Mouse (Mus musculus) limb, embryonic 14.5 days (tissue): ENCODE results near the gene Cacnb4. TPM values are rescaled to one million over a fixed set of nuclear protein-coding genes. Genes with fewer than 3 reads are reported as not detected.

Experiments used
- ATAC-seq: fragments of 200-750 bp; cut with Nextera tagmentation; 2 replicates; pipeline ENCODE4 v1.8.0; 2017; ENCODE audit warnings: low read depth, moderate number of reproducible peaks, moderate TSS enrichment; ENCODE audit not compliant: low FRiP score
- DNase-seq: peaks from one replicate; pipeline ENCODE4 v3.0.0-alpha.2; 2015; ENCODE audit warnings: low spot score
- H3K27ac ChIP-seq: fragments of 300-500 bp; sonication (generic); replicated peaks from 2 replicates; pipeline ENCODE4 v1.5.1; 2014; ENCODE audit warnings: low read depth, mild to moderate bottlenecking, low read length, moderate library complexity, mixed read lengths
- H3K27me3 ChIP-seq: fragments of 300-500 bp; sonication (generic); 2 replicates; pipeline ENCODE4 v1.6.1; 2014; ENCODE audit warnings: low read length, mixed read lengths; ENCODE audit not compliant: control insufficient read depth, insufficient read depth
- H3K36me3 ChIP-seq: fragments of 300-500 bp; sonication (generic); 2 replicates; pipeline ENCODE4 v1.6.1; 2014; ENCODE audit warnings: mild to moderate bottlenecking, low read length, moderate library complexity, mixed read lengths; ENCODE audit not compliant: control insufficient read depth, insufficient read depth
- H3K4me1 ChIP-seq: fragments of 300-500 bp; sonication (generic); 2 replicates; pipeline ENCODE4 v1.6.1; 2014; ENCODE audit warnings: antibody characterized with exemption, low read length, mixed read lengths; ENCODE audit not compliant: control insufficient read depth, insufficient read depth
- H3K4me2 ChIP-seq: fragments of 300-500 bp; sonication (generic); replicated peaks from 2 replicates; pipeline ENCODE4 v1.6.1; 2014; ENCODE audit warnings: low read depth, mild to moderate bottlenecking, low read length, moderate library complexity; ENCODE audit not compliant: severe bottlenecking
- H3K4me3 ChIP-seq: fragments of 300-500 bp; sonication (generic); replicated peaks from 2 replicates; pipeline ENCODE4 v1.5.1; 2014; ENCODE audit warnings: low read length
- H3K9ac ChIP-seq: fragments of 300-500 bp; sonication (generic); 2 replicates; pipeline ENCODE4 v1.6.1; 2014; ENCODE audit warnings: mild to moderate bottlenecking, low read depth, low read length, moderate library complexity; ENCODE audit not compliant: severe bottlenecking
- H3K9me3 ChIP-seq: fragments of 300-500 bp; sonication (generic); 2 replicates; pipeline ENCODE4 v1.6.1; 2016; ENCODE audit warnings: low read length; ENCODE audit not compliant: control insufficient read depth
- POLR2A ChIP-seq: fragments of 200-500 bp; IDR thresholded peaks from 2 replicates; pipeline ENCODE4 v1.8.0; 2012; ENCODE audit warnings: inconsistent platforms, mild to moderate bottlenecking, moderate library complexity, borderline replicate concordance; ENCODE audit not compliant: insufficient read depth, insufficient read length; ENCODE audit errors: extremely low read depth
- WGBS: fragments of 180-500 bp; shearing (Covaris S2); extraction: QIAGEN DNeasy Blood & Tissue Kit; methylation state at CpG from one replicate; pipeline ENCODE4 v1.1.7; 2014; 5-methylcytosine and 5-hydroxymethylcytosine counted together
- polyA plus RNA-seq, 2 experiments: library from polyadenylated mRNA; depleted of rRNA in 1 of 2; stranded (reverse) in 1 of 2; unstranded in 1 of 2; fragments of >200 nt; fragmentation: Nextera tagmentation in 1 of 2; extraction: Ambion mirVana in 1 of 2; gene quantifications; 2 replicates each; pipeline versions ENCODE4 v1.2.1 to v1.2.3; 2012 to 2014

The Cacnb4 gene
- polyA plus RNA-seq, 2 experiments: 0.81 to 0.91 TPM

GRCm38 (mm10) chr2:52499101-52499537, 177.5 kb downstream of the Cacnb4 start:
- Histone ChIP-seq H3K4me2 (no peak overlapping the region), H3K9me3 (no peaks in the 10 kb centered on the region), H3K4me1 (peaks cover 15% of the 10 kb centered on the region), H3K36me3 (no peaks in the 10 kb centered on the region), H3K4me3 (no peak overlapping the region), H3K27me3 (no peaks in the 10 kb centered on the region), H3K27ac (no peak overlapping the region), H3K9ac (no peak overlapping the region)
- 79% methylated on average over 12 of the region's 12 CpGs for WGBS
- no peak for TF ChIP-seq POLR2A
- DNase-seq (no peak), ATAC-seq (no peak)

- no peak for DNase-seq
Observed at GRCm38 (mm10) chr2:52495097-52495694, 181.4 kb downstream of the Cacnb4 start.

GRCm38 (mm10) chr2:52494274-52494673, 182.4 kb downstream of the Cacnb4 start:
- no peaks in the 10 kb centered on the region for H3K27me3 ChIP-seq
- H3K27ac ChIP-seq: no peak overlapping the region
- no peak for ATAC-seq
- H3K9ac ChIP-seq: no peak overlapping the region
- H3K4me2 ChIP-seq: no peak overlapping the region
- 41% methylated on average over 8 of the region's 8 CpGs for WGBS
- H3K36me3 ChIP-seq: no peaks in the 10 kb centered on the region
- no peak overlapping the region for H3K4me3 ChIP-seq
- DNase-seq: no peak
- peaks cover 10% of the 10 kb centered on the region for H3K4me1 ChIP-seq
- TF ChIP-seq POLR2A: no peak
- no peaks in the 10 kb centered on the region for H3K9me3 ChIP-seq

More at GRCm38 (mm10) chr2:52495097-52495694, 181.4 kb downstream of the Cacnb4 start:
- no peak overlapping the region for H3K27ac ChIP-seq
- H3K9me3 ChIP-seq: no peaks in the 10 kb centered on the region
- H3K9ac ChIP-seq: no peak overlapping the region
- no peaks in the 10 kb centered on the region for H3K27me3 ChIP-seq
- H3K36me3 ChIP-seq: no peaks in the 10 kb centered on the region
- H3K4me2 ChIP-seq: no peak overlapping the region
- 60% methylated on average over 11 of the region's 11 CpGs for WGBS
- peaks cover 13% of the 10 kb centered on the region for H3K4me1 ChIP-seq
- ATAC-seq: no peak; the same call in 1 of the 2 replicates
- no peak overlapping the region for H3K4me3 ChIP-seq
- no peak for TF ChIP-seq POLR2A

- H3K27me3 ChIP-seq: no peaks in the 10 kb centered on the region
- peaks cover 10% of the 10 kb centered on the region for H3K4me1 ChIP-seq
- TF ChIP-seq POLR2A: no peak
- H3K36me3 ChIP-seq: no peaks in the 10 kb centered on the region
- H3K9me3 ChIP-seq: no peaks in the 10 kb centered on the region
- no peak overlapping the region for H3K9ac ChIP-seq
- no peak for DNase-seq
- H3K4me3 ChIP-seq: no peak overlapping the region
- no peak for ATAC-seq
- no peak overlapping the region for H3K4me2 ChIP-seq
- no peak overlapping the region for H3K27ac ChIP-seq
- WGBS: 56% methylated on average over 13 of the region's 13 CpGs
Observed at GRCm38 (mm10) chr2:52492867-52493266, 183.8 kb downstream of the Cacnb4 start.

- ATAC-seq (no peak), DNase-seq (no peak)
- Histone ChIP-seq H3K27ac (no peak overlapping the region), H3K9ac (no peak overlapping the region), H3K36me3 (no peaks in the 10 kb centered on the region), H3K27me3 (no peaks in the 10 kb centered on the region), H3K4me3 (no peak overlapping the region), H3K4me1 (peaks cover 4% of the 10 kb centered on the region; the same call in 1 of the 2 replicates), H3K9me3 (no peaks in the 10 kb centered on the region), H3K4me2 (no peak overlapping the region)
- TF ChIP-seq POLR2A: no peak
- WGBS: 18% methylated on average over 1 of the region's 1 CpGs
Observed at GRCm38 (mm10) chr2:52489840-52490239, 186.8 kb downstream of the Cacnb4 start.
